In the genomic region with DNA sequence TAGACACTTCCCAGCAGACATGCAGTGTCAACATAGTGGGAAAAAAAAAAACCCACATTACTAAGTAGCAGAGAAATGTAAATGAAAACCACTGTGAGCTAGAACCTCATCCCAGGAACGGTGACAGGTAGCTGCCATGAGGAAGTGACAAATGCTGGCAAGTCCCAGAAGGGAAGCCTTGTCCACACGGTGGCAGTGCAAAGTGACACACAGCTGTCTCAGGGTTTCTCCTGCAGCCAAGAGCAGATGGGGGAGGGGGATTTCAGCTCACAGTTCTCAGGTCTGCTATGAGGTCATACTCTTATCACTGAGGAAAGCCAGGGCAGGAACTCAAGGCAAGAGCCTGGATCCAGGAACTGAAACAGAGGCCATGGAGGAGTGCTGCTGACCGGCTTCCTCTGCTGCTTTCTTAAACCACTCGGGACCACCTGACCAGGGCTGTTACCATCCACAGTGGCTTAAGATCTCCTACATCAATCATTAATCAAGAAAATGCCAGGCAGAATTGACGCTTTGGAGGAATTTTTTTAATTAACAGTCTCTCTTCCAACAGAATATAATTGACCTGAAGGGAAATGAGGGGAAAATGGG, we compare ENCODE assay signal across 7 mouse cellular contexts.
A peak's percentile ranks its signal among the peaks of the same experiment; 100 is the strongest.
DNase-seq lines count a peak whose midpoint lies in the region; ATAC-seq and TF ChIP-seq lines count a peak whose summit lies in the region.

No protein-coding gene starts in this region.

- no peak overlapping the region for H3K4me2 ChIP-seq in hindbrain, embryonic 12.5 days (replicated peaks)
- H3K4me2 ChIP-seq in lung, embryonic 16.5 days (ENCODE audit: low read depth, low read length), result no peak overlapping the region

- in situ Hi-C loops in ES-E14 (cut with MboI; ENCODE audit: low sequenced_read_pairs in 2 of 2, unreplicated experiment in 2 of 2), result loop anchor here in 1 of 2 experiments (10.0 to 25.0 kb wide), 2 partner anchors 371 to 1018 kb away; no protein-coding TSS in a partner anchor

- ATAC-seq in hindbrain, embryonic 12.5 days (ENCODE audit: low FRiP score), result peak; percentile 64
- ATAC-seq in lung, embryonic 16.5 days (ENCODE audit: low read depth), result peak; percentile 47; the same call in 1 of the 2 replicates

- peak; percentile 40 for TF ChIP-seq CTCF in C2C12 (IDR thresholded peaks at IDR 0.05; ENCODE audit: control insufficient read depth, insufficient read depth, insufficient read length)

- H3K27me3 ChIP-seq in C2C12 (ENCODE audit: control insufficient read depth, insufficient read depth, insufficient read length), result no peaks in the 10 kb centered on the region
- no peaks in the 10 kb centered on the region for H3K27me3 ChIP-seq in hindbrain, embryonic 12.5 days
- no peaks in the 10 kb centered on the region for H3K27me3 ChIP-seq in lung, embryonic 16.5 days (ENCODE audit: control insufficient read depth, insufficient read depth, low read depth, low read length)

- H3K36me3 ChIP-seq in C2C12 (ENCODE audit: control insufficient read depth, insufficient read depth) (no peaks in the 10 kb centered on the region), ES-E14 (ENCODE audit: control insufficient read depth, insufficient read depth, low read length, poor library complexity, severe bottlenecking) (no peaks in the 10 kb centered on the region)
- peaks cover 5% of the 10 kb centered on the region; the same call in 1 of the 2 replicates for H3K36me3 ChIP-seq in hindbrain, embryonic 12.5 days
- no peaks in the 10 kb centered on the region for H3K36me3 ChIP-seq in lung, embryonic 16.5 days (ENCODE audit: control insufficient read depth, insufficient read depth, low read length)

- no peaks in the 10 kb centered on the region for H3K4me1 ChIP-seq in ES-E14 (ENCODE audit: control insufficient read depth in 2 of 2, insufficient read depth in 2 of 2, low read length in 2 of 2, poor library complexity in 1 of 2)
- H3K4me1 ChIP-seq in hindbrain, embryonic 12.5 days, result peaks cover 2% of the 10 kb centered on the region; the same call in 1 of the 2 replicates
- H3K4me1 ChIP-seq in lung, embryonic 16.5 days (replicated peaks; ENCODE audit: control insufficient read depth, insufficient read depth, low read length), result no peaks in the 10 kb centered on the region

- H3K4me3 ChIP-seq in C2C12 (ENCODE audit: insufficient read depth, poor library complexity, severe bottlenecking) (no peak overlapping the region), ES-E14 (ENCODE audit: insufficient read depth in 1 of 2, low read depth in 1 of 2, low read length in 2 of 2, poor library complexity in 1 of 2, severe bottlenecking in 1 of 2) (no peak overlapping the region)
- no peak overlapping the region for H3K4me3 ChIP-seq in hindbrain, embryonic 12.5 days
- no peak overlapping the region for H3K4me3 ChIP-seq in lung, embryonic 16.5 days (ENCODE audit: low read length)

- no peak overlapping the region for H3K9ac ChIP-seq in ES-E14 (ENCODE audit: insufficient read depth, low read depth, low read length, poor library complexity, severe bottlenecking)
- no peak overlapping the region for H3K9ac ChIP-seq in hindbrain, embryonic 12.5 days
- H3K9ac ChIP-seq in lung, embryonic 16.5 days (ENCODE audit: low read length), result no peak overlapping the region

- peaks cover 10% of the 10 kb centered on the region for H3K79me3 ChIP-seq in C2C12 (ENCODE audit: low read depth)

- no peak overlapping the region for H3ac ChIP-seq in C2C12 (ENCODE audit: control insufficient read depth, insufficient read length, low read depth)

- H3K27ac ChIP-seq in ES-E14 (ENCODE audit: insufficient read depth, low read depth, low read length, poor library complexity, severe bottlenecking), result no peak overlapping the region
- H3K27ac ChIP-seq in hindbrain, embryonic 12.5 days, result no peak overlapping the region
- H3K27ac ChIP-seq in lung, embryonic 16.5 days (ENCODE audit: low read length), result no peak overlapping the region

- peaks cover 37% of the 10 kb centered on the region for H3K79me2 ChIP-seq in C2C12 (ENCODE audit: control insufficient read depth, insufficient read depth)

- WGBS in hindbrain, embryonic 12.5 days, result 43% methylated on average over 5 of the region's 5 CpGs
- WGBS in lung, embryonic 16.5 days, result 33% methylated on average over 5 of the region's 5 CpGs

- H3K9me3 ChIP-seq in ES-E14 (ENCODE audit: control insufficient read depth, insufficient read depth, low read depth, low read length), result no peaks in the 10 kb centered on the region
- no peaks in the 10 kb centered on the region for H3K9me3 ChIP-seq in hindbrain, embryonic 12.5 days (replicated peaks)
- H3K9me3 ChIP-seq in lung, embryonic 16.5 days (ENCODE audit: control insufficient read depth, low read length), result no peaks in the 10 kb centered on the region

- DNase-seq in ES-E14 (ENCODE audit: low read depth, low spot score), result peak; percentile 59
- DNase-seq in embryo, embryonic 11 days, result peak; percentile 65
- DNase-seq in retina, postnatal 1 day, result peak; percentile 70
- DNase-seq in layer of hippocampus, postnatal 25 days (ENCODE audit: extremely low spot score in 1 of 2, low spot score in 1 of 2), result no peak

TF ChIP-seq in C2C12, 6 proteins besides CTCF, POLR2A, EP300 and RAD21:
- peak; percentile 41 for TF ChIP-seq MYOD1 (IDR thresholded peaks at IDR 0.05; ENCODE audit: control insufficient read depth, insufficient read length, low read depth)
- TF ChIP-seq MYOG (IDR thresholded peaks at IDR 0.05; ENCODE audit: control insufficient read depth, extremely low read depth, insufficient read length), result no peak

TF ChIP-seq in ES-E14, 5 proteins besides CTCF, POLR2A, EP300 and RAD21:
- no peak for TF ChIP-seq CHD2 (IDR thresholded peaks at IDR 0.05; ENCODE audit: low read depth, low read length)
- TF ChIP-seq MAFK (IDR thresholded peaks at IDR 0.05; ENCODE audit: insufficient read depth, low read depth, low read length), result no peak

Comparison
In these comparisons a context has a peak if more than half of its experiments do, and no peak if none do; other contexts are left out.
1. DNase-seq: peak in ES-E14 (single experiment), embryo, embryonic 11 days (single experiment) and retina, postnatal 1 day (single experiment); none in layer of hippocampus, postnatal 25 days (0 of 2).